Mouse (Mus musculus) left cerebral cortex, postnatal 25 days (tissue): ENCODE measurements around the gene Il22ra1. TPM values are rescaled to one million over a fixed set of nuclear protein-coding genes. Genes with fewer than 3 reads are reported as not detected.
"Not testable (repeated sequence)": the region's sequence is repeated elsewhere in the genome, so short reads cannot be mapped to it uniquely, and the experiment has no call there.

ENCODE experiments used
- DNase-seq, 2 experiments: peaks; one replicate each; pipeline ENCODE4 v3.0.0; 2022; ENCODE audit warnings: low spot score in 2 of 2, mixed read lengths in 1 of 2
- intact Hi-C: fragments of 180-260 bp; cut with DNase I; formaldehyde crosslinking; loops from one replicate; pipeline ENCODE4 v1.15.1; 2025
- total RNA-seq, 2 experiments: library from RNA; stranded (reverse); gene quantifications; 2 replicates each; pipeline ENCODE4 v1.2.3; 2021

The Il22ra1 gene
- total RNA-seq, result under 1 TPM; 0.18 to 0.25 TPM

- intact Hi-C loops, result no loop called here
- no peak for DNase-seq
These were observed at the start of gene Il22ra1 for GRCm38 (mm10) chr4:135727817-135728216. TSS of gene Il22ra1 (plus strand) at chr4:135728172.

DNA sequence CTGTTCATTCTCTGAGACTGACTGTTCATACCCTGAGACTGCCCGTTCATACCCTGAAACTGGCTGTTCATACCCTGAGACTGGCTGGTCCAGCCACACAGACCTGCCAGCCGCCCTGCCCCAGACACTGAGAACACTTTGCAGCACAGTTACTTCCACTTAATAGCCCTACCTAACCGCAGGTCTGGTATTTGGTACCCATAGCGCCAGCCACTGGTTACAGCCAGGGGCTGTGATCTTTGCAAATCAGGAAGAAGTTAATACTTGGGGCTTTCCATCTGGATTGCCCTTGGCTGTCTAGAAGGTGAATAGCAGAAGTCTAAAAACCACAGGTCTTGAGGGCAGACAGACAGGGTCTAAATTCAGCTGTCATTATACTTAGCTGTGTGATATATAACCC, 48.7 kb upstream of the Il22ra1 start:
- no peak for DNase-seq
- intact Hi-C loops, result no loop called here

DNA sequence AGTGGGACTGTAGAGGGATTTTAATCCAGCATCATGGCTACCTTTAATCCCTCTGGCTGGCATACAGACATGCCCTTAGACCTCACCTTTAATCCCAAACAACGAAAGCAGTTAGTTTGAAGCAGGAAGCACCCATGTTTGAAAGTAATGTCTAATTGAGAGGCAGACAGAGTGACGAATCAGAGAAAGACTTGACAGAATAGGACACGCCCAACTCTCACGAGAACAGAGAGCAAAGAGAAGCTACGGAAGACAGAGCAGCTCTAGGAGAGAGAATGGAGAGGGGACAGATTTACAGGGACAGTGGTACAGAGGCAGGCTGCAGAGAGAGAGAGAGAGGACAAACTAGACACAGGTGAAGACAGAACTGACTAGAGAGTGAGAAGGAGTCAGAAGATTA, 46.2 kb upstream of the Il22ra1 start:
- intact Hi-C loops, result no loop called here

GRCm38 (mm10) chr4:135683553-135683952, 44.4 kb upstream of the Il22ra1 start:
- DNase-seq, result peak in 1 of 2 experiments; percentile 14
- intact Hi-C loops, result no loop called here

More for the DNA sequence above, 46.2 kb upstream of the Il22ra1 start:
- DNase-seq, result no peak

- no peak for DNase-seq
- intact Hi-C loops, result loop anchor here (5.0 kb wide), 1 partner anchor 78 kb away; no protein-coding TSS in a partner anchor
These were observed 43.2 kb upstream of the Il22ra1 start for GRCm38 (mm10) chr4:135684731-135685130.

- intact Hi-C loops, result loop anchor here (5.0 kb wide), 1 partner anchor 76 kb away; no protein-coding TSS in a partner anchor
- DNase-seq, result peak; percentile 41 to 81
These were observed 41.9 kb upstream of the Il22ra1 start, which contains the start of gene Ifnlr1 for GRCm38 (mm10) chr4:135685906-135686567. TSS of gene Ifnlr1 (plus strand) at chr4:135686287.

DNA sequence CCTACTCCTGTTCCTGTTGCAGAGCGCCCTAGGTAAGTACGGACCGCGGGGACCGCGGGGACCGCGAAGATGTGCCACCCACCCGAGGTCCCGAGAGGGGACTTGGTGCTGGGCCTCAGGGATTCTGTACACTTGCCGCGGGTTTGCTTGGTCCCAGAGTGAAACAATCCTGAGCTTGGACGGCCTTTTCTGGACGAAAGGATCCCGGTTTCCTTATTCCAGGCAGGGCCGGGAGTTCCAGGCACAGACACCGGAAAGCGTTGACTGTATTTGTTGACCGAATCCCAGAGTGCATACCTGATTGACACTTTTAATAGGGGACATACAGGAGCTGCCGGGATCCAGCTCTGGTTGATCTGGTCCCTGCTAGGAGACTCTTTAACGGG, 41.4 kb upstream of the Il22ra1 start:
- intact Hi-C loops, result loop anchor here (5.0 kb wide), 1 partner anchor 76 kb away; no protein-coding TSS in a partner anchor
- no peak for DNase-seq

- intact Hi-C loops, result loop anchor here (5.0 kb wide), 1 partner anchor 73 kb away; no protein-coding TSS in a partner anchor
These were observed 38.2 kb upstream of the Il22ra1 start for GRCm38 (mm10) chr4:135689797-135690196.

DNA sequence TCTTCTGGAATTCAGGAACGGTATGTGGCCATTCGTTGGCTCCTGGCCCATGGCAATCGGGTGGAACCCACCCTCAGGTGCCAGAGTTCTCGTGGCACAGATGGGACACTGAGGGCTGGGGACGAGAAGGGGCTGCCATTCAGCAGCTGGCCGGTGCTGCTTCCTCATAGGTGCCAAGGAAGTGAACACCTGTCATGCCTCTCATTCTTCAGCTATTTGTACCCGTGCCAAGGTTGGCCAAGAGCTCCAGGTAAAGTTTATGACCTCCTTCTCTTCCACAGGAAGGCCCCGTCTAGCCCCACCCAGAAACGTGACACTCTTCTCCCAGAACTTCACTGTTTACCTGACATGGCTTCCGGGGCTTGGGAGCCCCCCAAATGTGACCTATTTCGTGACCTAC, 37.7 kb upstream of the Il22ra1 start:
- DNase-seq, result no peak
- intact Hi-C loops, result no loop called here

More at GRCm38 (mm10) chr4:135689797-135690196, 38.2 kb upstream of the Il22ra1 start:
- DNase-seq, result no peak

DNA sequence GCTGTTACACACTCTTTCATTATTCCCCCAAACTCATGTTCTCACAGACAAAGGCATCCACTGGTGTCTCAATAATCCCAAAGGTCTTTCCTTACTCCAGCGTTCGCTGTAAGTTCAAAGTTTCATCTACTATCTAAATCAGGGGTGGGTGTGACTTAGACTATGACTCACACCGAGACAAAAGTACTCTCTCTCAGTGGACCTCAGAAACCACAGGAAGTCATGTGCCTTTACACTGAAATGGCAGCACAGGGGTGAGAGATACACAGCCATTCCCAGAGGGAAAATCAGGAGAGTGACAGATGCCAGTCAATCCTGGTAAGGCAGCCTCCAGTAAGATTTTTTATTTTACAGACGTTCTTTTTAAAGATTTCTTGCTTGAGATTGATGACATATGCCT, 35.1 kb upstream of the Il22ra1 start:
- DNase-seq, result no peak
- intact Hi-C loops, result no loop called here

DNA sequence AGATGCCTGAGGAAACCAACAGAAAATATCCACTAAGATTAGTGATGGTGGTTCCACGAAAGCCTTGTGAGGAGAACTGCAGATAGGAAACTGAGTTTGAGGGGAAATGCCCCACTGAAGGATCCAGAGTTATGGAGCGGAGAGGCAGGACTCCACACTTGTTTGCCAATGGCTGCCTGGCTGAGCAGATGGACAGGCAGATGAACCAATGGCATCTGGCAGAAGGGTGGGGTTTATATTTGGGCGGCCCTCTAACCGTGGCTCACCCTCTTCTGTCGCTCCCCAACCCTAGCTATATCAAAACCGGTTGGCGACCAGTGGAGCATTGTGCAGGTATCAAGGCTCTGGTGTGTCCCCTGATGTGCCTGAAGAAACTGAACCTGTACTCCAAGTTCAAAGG, 29.5 kb upstream of the Il22ra1 start:
- no peak for DNase-seq
- intact Hi-C loops, result no loop called here

GRCm38 (mm10) chr4:135703497-135703896, 24.5 kb upstream of the Il22ra1 start:
- DNase-seq, result no peak
- intact Hi-C loops, result no loop called here

GRCm38 (mm10) chr4:135704016-135704415, 24.0 kb upstream of the Il22ra1 start:
- intact Hi-C loops, result no loop called here
- DNase-seq, result no peak

DNA sequence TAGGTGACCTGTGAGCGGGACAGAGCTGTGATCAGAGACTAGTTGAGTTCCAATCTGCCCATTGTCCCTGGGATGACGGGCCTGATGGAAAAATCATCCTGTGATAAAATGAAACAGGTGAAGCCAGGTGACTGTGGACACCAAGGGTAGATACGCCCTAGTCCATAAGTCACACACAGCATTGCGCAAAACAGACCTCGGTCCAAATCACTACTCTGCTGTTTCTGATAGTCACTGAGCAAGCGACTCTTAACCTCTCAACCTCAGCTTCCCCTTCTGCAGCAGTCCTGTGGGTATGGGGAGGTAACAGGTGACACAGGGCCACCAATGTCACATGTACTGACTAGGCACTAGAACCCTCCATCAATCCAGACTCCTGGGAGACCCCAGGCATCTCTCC, 21.9 kb upstream of the Il22ra1 start:
- intact Hi-C loops, result no loop called here
- DNase-seq, result no peak

- intact Hi-C loops, result loop anchor here (1.0 kb wide), 1 partner anchor 60 kb away; no protein-coding TSS in a partner anchor
- peak; percentile 64 to 66 for DNase-seq
These were observed 18.9 kb upstream of the Il22ra1 start for GRCm38 (mm10) chr4:135709072-135709564.

GRCm38 (mm10) chr4:135709621-135710020, 18.4 kb upstream of the Il22ra1 start:
- no peak for DNase-seq
- intact Hi-C loops, result loop anchor here (1.0 kb wide), 1 partner anchor 60 kb away; no protein-coding TSS in a partner anchor

DNA sequence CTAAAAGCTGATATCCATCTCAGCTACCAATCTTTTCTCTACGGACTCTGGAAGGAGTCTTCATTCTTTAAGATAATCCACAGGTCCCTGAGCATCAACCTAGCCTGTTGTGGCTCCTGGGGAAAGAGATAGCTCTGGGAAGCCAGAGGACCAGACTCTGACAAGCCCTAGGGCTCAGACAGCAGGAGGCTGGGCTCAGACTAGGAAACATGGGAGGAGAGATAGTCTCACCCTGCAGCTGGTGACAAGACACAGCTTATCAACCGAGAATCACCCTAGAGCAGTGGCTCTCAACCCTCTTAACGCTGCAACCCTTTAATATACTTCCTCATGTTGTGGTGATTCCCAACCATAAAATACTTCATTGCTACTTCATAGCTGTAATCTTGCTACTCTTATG, 17.6 kb upstream of the Il22ra1 start:
- intact Hi-C loops, result no loop called here
- DNase-seq, result no peak

DNA sequence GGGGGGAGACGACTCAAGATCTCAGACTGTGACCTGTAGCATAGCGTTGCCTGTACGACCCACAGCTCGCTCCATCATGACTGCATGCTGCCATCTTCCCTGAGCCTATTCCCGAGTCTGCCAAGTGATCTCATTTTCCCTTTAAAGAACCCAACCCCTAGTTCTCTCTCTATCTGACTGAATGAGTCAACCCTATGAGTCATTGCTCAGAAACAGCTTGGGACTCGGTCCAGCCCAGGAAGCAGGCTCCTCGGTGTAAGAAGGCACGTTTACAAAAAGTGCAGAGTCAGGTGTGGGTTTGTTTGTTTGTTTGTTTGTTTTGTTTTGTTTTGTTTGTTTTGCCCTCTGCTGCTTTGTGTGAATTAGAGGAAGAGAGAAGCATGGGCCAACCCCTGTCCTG, 13.2 kb upstream of the Il22ra1 start:
- peak; percentile 20 to 81 for DNase-seq
- intact Hi-C loops, result no loop called here

DNA sequence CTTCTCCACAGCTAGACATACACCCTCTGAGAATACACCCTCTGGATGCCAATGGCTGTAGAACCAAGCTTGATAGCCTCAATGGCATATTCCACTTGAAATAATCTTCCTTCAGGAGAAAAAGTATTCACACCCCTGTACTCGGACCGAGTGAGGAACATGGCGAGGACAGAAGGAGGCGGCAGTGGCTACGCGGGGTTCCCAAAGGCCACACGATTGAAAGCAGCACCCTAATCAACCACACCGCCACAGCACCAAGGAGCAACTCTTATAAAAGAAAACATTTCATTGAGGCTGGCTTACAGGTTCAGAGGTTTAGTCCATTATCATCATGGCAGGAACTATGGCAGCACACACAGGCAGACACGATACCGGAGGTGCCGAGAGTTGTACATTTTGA, 11.5 kb upstream of the Il22ra1 start:
- intact Hi-C loops, DNase-seq: not testable (repeated sequence)

DNA sequence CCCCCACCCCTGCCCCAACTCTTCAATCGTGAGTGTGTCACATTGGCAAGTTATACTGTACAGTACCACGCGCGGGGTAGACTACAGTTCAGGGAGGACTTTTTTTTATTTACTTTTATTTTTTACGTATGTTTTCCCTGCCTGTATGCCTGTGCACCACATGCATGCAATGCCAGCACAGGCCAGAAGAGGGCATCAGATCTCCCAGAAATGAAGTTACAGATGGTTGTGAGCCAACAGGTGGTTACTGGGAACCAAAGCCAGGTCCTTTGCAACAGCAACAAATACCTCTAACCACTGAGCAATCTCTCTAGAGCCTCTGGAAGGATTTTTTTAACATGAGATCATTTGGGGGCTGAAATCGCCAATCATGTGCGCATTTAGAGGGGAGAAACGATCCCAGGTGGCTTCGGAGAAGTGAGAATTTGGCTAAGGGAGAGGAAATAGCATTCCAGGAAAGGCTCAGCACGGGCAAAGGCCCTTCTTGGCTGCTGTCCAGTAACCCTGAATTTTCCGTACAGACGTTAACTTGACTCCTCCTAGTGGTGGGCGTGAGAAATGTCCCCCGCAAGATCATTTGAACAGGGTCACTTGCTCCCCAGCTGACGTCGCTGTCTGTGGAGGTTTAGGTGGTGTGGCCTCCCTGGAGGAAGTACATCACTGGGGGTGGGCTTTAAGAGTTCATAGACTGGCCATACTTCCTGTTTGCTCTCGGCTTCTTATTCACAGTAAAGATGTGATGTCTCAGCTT, 5.3 kb upstream of the Il22ra1 start:
- DNase-seq, result no peak
- intact Hi-C loops, result no loop called here

DNA sequence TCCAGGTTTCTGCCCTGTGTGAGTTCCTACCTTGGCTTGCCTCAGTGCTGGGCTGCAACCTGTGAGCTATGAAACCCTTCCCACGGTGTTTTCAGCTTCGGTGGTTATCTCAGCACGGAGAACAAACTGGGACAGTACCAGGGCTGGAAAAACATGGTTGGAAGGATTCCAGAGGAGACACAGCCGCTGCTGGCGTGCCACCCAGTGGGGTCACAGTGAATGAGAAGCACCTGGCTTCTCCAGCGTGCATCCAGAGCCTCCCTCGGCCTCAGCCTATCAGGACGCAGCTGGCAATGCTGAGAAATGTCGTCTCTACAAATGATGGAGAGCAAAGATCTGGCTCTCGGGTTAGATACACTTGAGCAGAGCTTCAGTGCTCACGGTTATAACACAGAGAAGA, 1.6 kb upstream of the Il22ra1 start:
- intact Hi-C loops, result no loop called here
- no peak for DNase-seq
